Mouse (Mus musculus): Measurements from ENCODE around the gene Ak6.

Gene Ak6

GRCm38 (mm10) chr13:100650550-100651438, at the start of gene Ak6, which contains the start of gene Rad17:
TSS of gene Ak6 (plus strand) at chr13:100650979.
TSS of gene Rad17 (minus strand) at chr13:100651051.
- peak; percentile 95 for DNase-seq (ENCODE audit: low spot score)

GRCm38 (mm10) chr13:100601034-100601433, 49.7 kb upstream of the Ak6 start:
- DNase-seq (ENCODE audit: low spot score) = no peak

- no peak for DNase-seq (ENCODE audit: low spot score)
Measured at GRCm38 (mm10) chr13:100602239-100602902, 48.4 kb upstream of the Ak6 start.

GRCm38 (mm10) chr13:100603031-100603737, 47.6 kb upstream of the Ak6 start:
- no peak for DNase-seq (ENCODE audit: low spot score)

GRCm38 (mm10) chr13:100603738-100604095, 47.1 kb upstream of the Ak6 start:
- DNase-seq (ENCODE audit: low spot score) = no peak

- no peak for DNase-seq (ENCODE audit: low spot score)
Measured at GRCm38 (mm10) chr13:100605845-100606244, 44.9 kb upstream of the Ak6 start.

- DNase-seq (ENCODE audit: low spot score) = no peak
Measured at GRCm38 (mm10) chr13:100607756-100608155, 43.0 kb upstream of the Ak6 start.

- DNase-seq (ENCODE audit: low spot score) = no peak
Measured at GRCm38 (mm10) chr13:100611266-100611665, 39.5 kb upstream of the Ak6 start.

GRCm38 (mm10) chr13:100612251-100612650, 38.5 kb upstream of the Ak6 start:
- no peak for DNase-seq (ENCODE audit: low spot score)

- no peak for DNase-seq (ENCODE audit: low spot score)
Measured at GRCm38 (mm10) chr13:100612903-100613302, 37.9 kb upstream of the Ak6 start.

GRCm38 (mm10) chr13:100616181-100617087, 34.3 kb upstream of the Ak6 start, which contains the start of gene Marveld2:
TSS of gene Marveld2 (minus strand) at chr13:100616971.
- DNase-seq (ENCODE audit: low spot score) = peak; percentile 52

- DNase-seq (ENCODE audit: low spot score) = no peak
Measured at GRCm38 (mm10) chr13:100617583-100617982, 33.2 kb upstream of the Ak6 start.

GRCm38 (mm10) chr13:100622241-100622640, 28.5 kb upstream of the Ak6 start:
- DNase-seq (ENCODE audit: low spot score) = no peak

- DNase-seq (ENCODE audit: low spot score) = no peak
Measured at GRCm38 (mm10) chr13:100634106-100634691, 16.6 kb upstream of the Ak6 start.

GRCm38 (mm10) chr13:100642471-100643209, 8.1 kb upstream of the Ak6 start:
- no peak for DNase-seq (ENCODE audit: low spot score)

GRCm38 (mm10) chr13:100648223-100648622, 2.6 kb upstream of the Ak6 start:
- no peak for DNase-seq (ENCODE audit: low spot score)

- DNase-seq (ENCODE audit: low spot score) = no peak
Measured at GRCm38 (mm10) chr13:100651439-100652186, 834 bp downstream of the Ak6 start, which contains the start of gene Taf9. TSS of gene Taf9 (plus strand) at chr13:100651579.

- no peak for DNase-seq (ENCODE audit: low spot score)
Measured at GRCm38 (mm10) chr13:100658091-100658490, 7.3 kb downstream of the Ak6 start.

- peak; percentile 55 for DNase-seq (ENCODE audit: low spot score)
Measured at GRCm38 (mm10) chr13:100659864-100660456, 9.2 kb downstream of the Ak6 start.

All from urinary bladder, postnatal 25 days (tissue).